ENCODE assay signal across 14 mouse cellular contexts in the genomic region with DNA sequence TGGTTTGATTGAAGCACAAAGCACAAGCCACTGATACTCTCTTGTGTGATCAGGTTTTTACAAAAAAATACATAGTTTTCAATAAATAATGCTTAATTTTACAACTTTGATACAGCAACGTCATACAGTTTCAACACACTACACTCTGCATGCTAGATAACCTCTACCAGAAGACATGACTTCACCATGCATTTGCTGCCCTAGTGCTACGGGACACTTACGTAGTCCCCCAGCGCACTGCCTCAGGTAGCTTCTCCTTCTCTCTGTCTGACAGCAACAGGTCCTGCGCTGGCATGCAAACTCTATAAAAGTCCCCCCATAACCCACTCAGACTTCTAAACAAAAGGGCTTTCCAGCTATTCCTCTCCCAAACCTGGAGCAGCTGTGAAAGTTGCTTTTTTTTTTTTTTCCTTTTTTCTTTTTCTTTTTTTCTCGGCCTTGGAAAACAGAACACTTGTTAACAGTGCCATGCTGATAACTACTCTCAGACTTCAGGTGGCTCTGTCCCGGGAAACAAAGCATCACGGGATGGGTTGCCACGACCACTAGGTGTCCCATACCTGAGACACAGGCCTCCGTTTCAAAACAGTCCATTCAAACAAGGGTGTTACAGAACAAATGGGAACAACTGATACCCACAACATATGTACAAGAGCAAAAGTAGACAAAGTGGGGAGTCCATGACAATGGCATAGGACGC. TPM values are rescaled to one million over a fixed set of nuclear protein-coding genes. Genes with fewer than 3 reads are reported as not detected.
DNase-seq lines count a peak whose midpoint lies in the region; ATAC-seq and TF ChIP-seq lines count a peak whose summit lies in the region.
"Had no signal": no experiment of that assay in that cellular context is flagged by ENCODE, and none has a peak within 500 bp of the region (broad histone marks: within the 10 kb centered on the region; RNA-seq: fewer than 3 reads in every experiment).

No protein-coding gene starts in this region.

- no peak for ATAC-seq in embryonic facial prominence, embryonic 14.5 days (ENCODE audit: low read depth)
- ATAC-seq in hindbrain, postnatal 0 days, result no peak
- ATAC-seq in neural tube, embryonic 13.5 days (ENCODE audit: low read depth), result no peak
- no peak for ATAC-seq in heart, embryonic 11.5 days (replicated peaks; ENCODE audit: insufficient number of reproducible peaks, low FRiP score, low TSS enrichment)
- ATAC-seq: CD4-positive, CD25-positive, alpha-beta regulatory T cell, adult 4 months; inflammation-experienced regulatory T-cells, adult 6 months had no signal

- peak overlapping the region; percentile 83 for H3K4me2 ChIP-seq in embryonic facial prominence, embryonic 14.5 days (ENCODE audit: low read depth, low read length)
- H3K4me2 ChIP-seq in hindbrain, postnatal 0 days (ENCODE audit: low read depth, low read length), result peak overlapping the region; percentile 72
- peak overlapping the region; percentile 65 for H3K4me2 ChIP-seq in neural tube, embryonic 13.5 days
- no peak overlapping the region for H3K4me2 ChIP-seq in heart, embryonic 11.5 days

- no peak overlapping the region for H3K4me3 ChIP-seq in layer of hippocampus, adult 2 months
- H3K4me3 ChIP-seq in embryonic facial prominence, embryonic 14.5 days (ENCODE audit: low read depth, low read length), result peak overlapping the region; percentile 82
- peak overlapping the region; percentile 97; the same call in 1 of the 2 replicates for H3K4me3 ChIP-seq in hindbrain, postnatal 0 days (ENCODE audit: low read length)
- H3K4me3 ChIP-seq in neural tube, embryonic 13.5 days, result peak overlapping the region; percentile 100
- H3K4me3 ChIP-seq in heart, embryonic 11.5 days (ENCODE audit: low read depth, low read length), result no peak overlapping the region

- no peaks in the 10 kb centered on the region for H3K9me3 ChIP-seq in embryonic facial prominence, embryonic 14.5 days (ENCODE audit: control insufficient read depth, low read length)
- no peaks in the 10 kb centered on the region for H3K9me3 ChIP-seq in hindbrain, postnatal 0 days (ENCODE audit: low read length)
- no peaks in the 10 kb centered on the region for H3K9me3 ChIP-seq in neural tube, embryonic 13.5 days
- H3K9me3 ChIP-seq in heart, embryonic 11.5 days (replicated peaks; ENCODE audit: control insufficient read depth, low read length), result no peaks in the 10 kb centered on the region

- WGBS in embryonic facial prominence, embryonic 14.5 days, result 54% methylated on average over 11 of the region's 11 CpGs
- WGBS in hindbrain, postnatal 0 days, result 39% methylated on average over 11 of the region's 11 CpGs
- 54% methylated on average over 11 of the region's 11 CpGs for WGBS in neural tube, embryonic 13.5 days
- 66% methylated on average over 11 of the region's 11 CpGs for WGBS in heart, embryonic 11.5 days (ENCODE audit: insufficient replicate concordance)

- H3K9ac ChIP-seq in embryonic facial prominence, embryonic 14.5 days (ENCODE audit: low read depth, low read length), result no peak overlapping the region
- no peak overlapping the region for H3K9ac ChIP-seq in hindbrain, postnatal 0 days (replicated peaks; ENCODE audit: low read length)
- H3K9ac ChIP-seq in neural tube, embryonic 13.5 days, result peak overlapping the region; percentile 100
- no peak overlapping the region for H3K9ac ChIP-seq in heart, embryonic 11.5 days (ENCODE audit: low read depth, low read length)

- no peak for DNase-seq in layer of hippocampus, adult 2 months (ENCODE audit: low spot score in 2 of 2)
- DNase-seq in layer of hippocampus, postnatal 36 days, result no peak
- no peak for DNase-seq in embryonic facial prominence, embryonic 14.5 days (ENCODE audit: low spot score)
- peak; percentile 55 for DNase-seq in hindbrain, postnatal 0 days (ENCODE audit: low spot score)
- DNase-seq in adrenal gland, adult 18-20 months (ENCODE audit: low spot score in 2 of 2), result no peak
- no peak for DNase-seq in spleen, adult 12 weeks (ENCODE audit: low spot score)
- DNase-seq: adrenal gland, postnatal 14 days; cerebellum, postnatal 36 days had no signal

- peak; percentile 34; the same call in 1 of the 2 replicates for TF ChIP-seq CTCF in layer of hippocampus, adult 2 months (conservative IDR thresholded peaks at IDR 0.05)
- TF ChIP-seq CTCF in hindbrain, postnatal 0 days (IDR thresholded peaks at IDR 0.05; ENCODE audit: low read depth), result peak; percentile 52

- H3K27ac ChIP-seq in layer of hippocampus, adult 2 months, result no peak overlapping the region
- H3K27ac ChIP-seq in embryonic facial prominence, embryonic 14.5 days (replicated peaks; ENCODE audit: low read depth, low read length), result peak overlapping the region; percentile 52; the same call in 1 of the 2 replicates
- no peak overlapping the region for H3K27ac ChIP-seq in hindbrain, postnatal 0 days
- peak overlapping the region; percentile 98 for H3K27ac ChIP-seq in neural tube, embryonic 13.5 days (replicated peaks)
- H3K27ac ChIP-seq in heart, embryonic 11.5 days (ENCODE audit: low read depth, low read length), result no peak overlapping the region

- H3K4me1 ChIP-seq in embryonic facial prominence, embryonic 14.5 days (ENCODE audit: control insufficient read depth, insufficient read depth, low read length), result peaks cover 20% of the 10 kb centered on the region
- peaks cover 7% of the 10 kb centered on the region for H3K4me1 ChIP-seq in hindbrain, postnatal 0 days (ENCODE audit: insufficient read depth, low read length)
- peaks cover 40% of the 10 kb centered on the region for H3K4me1 ChIP-seq in neural tube, embryonic 13.5 days (replicated peaks)
- no peaks in the 10 kb centered on the region for H3K4me1 ChIP-seq in heart, embryonic 11.5 days (ENCODE audit: control insufficient read depth, insufficient read depth, low read length)

- H3K27me3 ChIP-seq in embryonic facial prominence, embryonic 14.5 days (replicated peaks; ENCODE audit: control insufficient read depth, insufficient read depth, low read length), result no peaks in the 10 kb centered on the region
- no peaks in the 10 kb centered on the region for H3K27me3 ChIP-seq in hindbrain, postnatal 0 days (ENCODE audit: insufficient read depth, low read length)
- no peaks in the 10 kb centered on the region for H3K27me3 ChIP-seq in neural tube, embryonic 13.5 days
- no peaks in the 10 kb centered on the region for H3K27me3 ChIP-seq in heart, embryonic 11.5 days (ENCODE audit: control insufficient read depth, insufficient read depth, low read length)

- H3K36me3 ChIP-seq in embryonic facial prominence, embryonic 14.5 days (ENCODE audit: control insufficient read depth, insufficient read depth, low read length), result peaks cover 39% of the 10 kb centered on the region
- H3K36me3 ChIP-seq in hindbrain, postnatal 0 days (ENCODE audit: insufficient read depth, low read length), result no peaks in the 10 kb centered on the region
- H3K36me3 ChIP-seq in neural tube, embryonic 13.5 days, result peaks cover 26% of the 10 kb centered on the region
- H3K36me3 ChIP-seq in heart, embryonic 11.5 days (ENCODE audit: control insufficient read depth, insufficient read depth, low read length), result no peaks in the 10 kb centered on the region; the same call in 1 of the 2 replicates

RNA-seq across cellular contexts. Expression of a gene that starts 6.9 kb away (rescaled TPM):
- total RNA-seq in layer of hippocampus, adult 2 months (2021), result 10 to 100 TPM; 17.6 to 17.9 TPM
- 10 to 100 TPM; 24.5 to 25.5 TPM for total RNA-seq in layer of hippocampus, postnatal 36 days (2021)
- polyA plus RNA-seq in embryonic facial prominence, embryonic 14.5 days (2014; fragmentation: Nextera tagmentation; extraction: Ambion mirVana), result 62.0 and 72.7 TPM in 2 replicates
- total RNA-seq in hindbrain, postnatal 0 days (2014; rRNA removed), result 95.5 and 101 TPM in 2 replicates
- polyA plus RNA-seq in hindbrain, postnatal 0 days (2015; fragmentation: Nextera tagmentation; extraction: Ambion mirVana), result 92.9 and 97.8 TPM in 2 replicates
- polyA plus RNA-seq in neural tube, embryonic 13.5 days (2015; fragmentation: Nextera tagmentation; extraction: Ambion mirVana), result 512 and 534 TPM in 2 replicates
- under 1 TPM; 0.06 to 0.10 TPM for total RNA-seq in adrenal gland, adult 18-20 months (2021)
- 36.5 and 43.6 TPM in 2 replicates for polyA plus RNA-seq in heart, embryonic 11.5 days (2014; fragmentation: Nextera tagmentation; extraction: Ambion mirVana)
- total RNA-seq: liver, adult 2 months; megakaryocyte, adult 5-6 weeks had no signal
- polyA plus RNA-seq: inflammation-experienced regulatory T-cells, adult 6 months; liver, adult 2 months had no signal

Comparison
In these comparisons a context has a peak if more than half of its experiments do, and no peak if none do; other contexts are left out.
1. H3K27ac ChIP-seq: peak in embryonic facial prominence, embryonic 14.5 days (single experiment) and neural tube, embryonic 13.5 days (single experiment); none in layer of hippocampus, adult 2 months (single experiment), hindbrain, postnatal 0 days (single experiment) and heart, embryonic 11.5 days (single experiment).
2. H3K4me3 ChIP-seq: peak in embryonic facial prominence, embryonic 14.5 days (single experiment), hindbrain, postnatal 0 days (single experiment) and neural tube, embryonic 13.5 days (single experiment); none in layer of hippocampus, adult 2 months (single experiment) and heart, embryonic 11.5 days (single experiment).
3. RNA of a gene that starts 6.9 kb away (total RNA-seq): 95.5 to 101 TPM in hindbrain, postnatal 0 days, 24.5 to 25.5 TPM in layer of hippocampus, postnatal 36 days and 17.6 to 17.9 TPM in layer of hippocampus, adult 2 months; 0.06 to 0.10 TPM in adrenal gland, adult 18-20 months; every median in the first group is over 10 times any median in the second.